Mouse (Mus musculus) neural tube, embryonic 10.5 days (tissue): ENCODE measurements around the gene Dnttip1.
"Not testable (repeated sequence)": the region's sequence is repeated elsewhere in the genome, so short reads cannot be mapped to it uniquely, and the experiment has no call there.

Source experiments
- DNase-seq: peaks from one replicate; pipeline ENCODE4 v3.0.0-alpha.2; 2017; ENCODE audit warnings: low spot score; ENCODE audit errors: extremely low spot score

The Dnttip1 gene

DNA sequence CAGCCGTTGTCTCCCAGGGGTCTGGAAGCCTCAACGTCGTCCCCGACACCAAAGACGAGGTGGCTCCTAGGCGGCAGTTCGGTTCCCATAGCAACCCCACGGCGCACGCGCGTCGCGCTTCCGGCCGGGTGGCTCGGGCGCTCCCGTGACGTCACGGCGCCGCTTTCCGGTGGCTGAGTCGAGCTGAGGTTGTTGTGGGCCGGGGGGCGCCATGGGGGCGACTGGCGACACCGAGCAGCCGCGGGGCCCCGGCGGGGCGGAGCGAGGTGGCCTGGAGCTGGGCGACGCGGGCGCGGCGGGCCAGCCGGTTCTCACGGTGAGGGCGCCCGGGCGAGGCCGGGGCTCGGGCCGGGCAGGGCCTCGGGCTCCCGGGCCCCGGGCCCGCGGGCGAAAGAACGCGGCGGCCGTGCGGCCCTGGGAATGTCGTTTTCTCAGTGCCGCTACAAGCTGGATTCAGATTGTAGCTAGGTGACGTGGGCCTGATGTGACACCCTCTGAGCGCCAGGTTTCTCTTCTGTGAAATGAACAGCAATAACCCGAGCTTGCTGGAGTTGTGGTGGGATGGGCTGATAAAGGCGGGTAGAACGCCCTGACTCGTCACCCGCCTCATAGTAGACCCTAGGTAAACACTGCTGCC, at the start of gene Dnttip1, which contains the start of gene Wfdc3:
Gene Dnttip1, plus strand, starts transcription at position 141 of the 637 bp plus-strand sequence.
Gene Wfdc3, minus strand, starts transcription at position 89 of the 637 bp plus-strand sequence.
- peak; percentile 96 for DNase-seq

DNA sequence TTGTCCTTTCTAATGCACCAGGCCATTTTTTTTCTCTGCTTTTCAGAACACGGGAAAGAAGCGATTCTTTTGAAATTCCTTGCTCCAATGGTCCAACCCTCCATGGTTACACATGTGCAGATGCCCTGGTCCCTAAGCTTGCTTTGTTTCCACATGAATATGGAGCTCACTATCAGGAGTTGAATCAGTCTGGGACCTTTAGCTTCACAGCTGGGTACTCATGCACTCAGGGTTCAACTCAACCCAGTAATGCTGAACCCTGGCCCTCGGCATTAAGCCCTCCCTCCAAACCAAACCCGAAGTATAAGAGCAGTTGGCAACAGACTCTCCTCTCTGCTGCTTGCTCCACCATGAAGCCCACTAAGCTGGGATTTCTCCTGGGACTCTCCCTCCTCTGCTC, 47.6 kb upstream of the Dnttip1 start, which contains the start of gene Spint4:
Gene Spint4, plus strand, starts transcription at position 301 of the 400 bp plus-strand sequence.
- no peak for DNase-seq

DNA sequence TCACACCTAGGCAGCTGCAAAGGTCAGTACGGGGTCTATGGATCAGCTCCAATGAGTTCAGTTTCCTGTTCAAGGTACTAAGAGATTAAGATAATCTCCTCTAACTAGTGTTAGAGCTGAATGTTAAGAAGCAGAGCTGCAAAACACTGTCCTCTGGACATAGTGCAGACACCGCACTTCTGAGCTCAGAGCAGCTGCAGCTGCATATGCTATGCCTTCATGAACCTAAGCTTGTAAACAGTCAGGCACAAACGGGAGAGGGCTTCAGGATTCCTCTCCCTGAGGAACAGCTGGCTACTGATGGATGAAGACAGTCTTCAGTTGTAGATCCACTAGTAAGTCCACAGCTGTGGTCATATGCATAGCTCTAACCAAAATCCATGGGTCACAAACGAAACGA, 44.8 kb upstream of the Dnttip1 start:
- no peak for DNase-seq

DNA sequence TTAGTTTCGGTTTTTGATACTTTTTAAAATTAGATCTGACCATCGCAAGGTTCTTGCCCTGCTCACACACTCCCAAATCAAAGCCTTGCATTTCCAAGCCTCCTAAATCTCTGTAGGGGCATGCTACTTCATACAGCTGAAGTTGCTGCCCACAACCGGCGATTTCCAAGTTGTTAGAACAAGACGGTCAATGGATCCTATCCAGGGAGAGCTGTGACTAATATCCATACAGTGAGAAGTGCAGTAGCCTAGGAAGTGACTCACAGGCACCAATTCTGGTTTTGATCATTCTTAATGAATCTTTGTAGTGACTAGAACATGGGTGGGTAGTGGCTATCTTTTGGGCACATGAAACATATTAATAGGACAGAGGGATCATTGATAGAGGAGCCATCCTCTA, 44.0 kb upstream of the Dnttip1 start:
- no peak for DNase-seq

DNA sequence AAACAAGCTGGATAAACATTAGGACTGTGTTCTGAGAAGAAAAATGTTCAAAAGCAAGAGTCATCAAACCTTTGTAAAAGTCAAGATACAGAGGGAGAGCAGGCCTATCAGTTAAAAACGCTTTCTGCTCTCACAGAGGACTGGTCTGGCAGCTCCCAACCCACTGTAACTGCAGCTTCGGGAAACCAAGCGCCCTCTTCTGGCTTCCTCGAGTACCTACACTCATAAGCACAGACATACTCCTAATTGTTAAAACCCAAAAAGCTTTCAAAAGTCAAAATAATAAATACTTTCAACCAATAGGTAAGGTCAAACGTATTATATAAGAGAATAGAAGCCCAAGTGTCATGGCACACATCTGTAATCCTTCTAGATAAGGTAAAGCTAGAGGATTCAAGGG, 41.5 kb upstream of the Dnttip1 start:
- DNase-seq, result no peak

DNA sequence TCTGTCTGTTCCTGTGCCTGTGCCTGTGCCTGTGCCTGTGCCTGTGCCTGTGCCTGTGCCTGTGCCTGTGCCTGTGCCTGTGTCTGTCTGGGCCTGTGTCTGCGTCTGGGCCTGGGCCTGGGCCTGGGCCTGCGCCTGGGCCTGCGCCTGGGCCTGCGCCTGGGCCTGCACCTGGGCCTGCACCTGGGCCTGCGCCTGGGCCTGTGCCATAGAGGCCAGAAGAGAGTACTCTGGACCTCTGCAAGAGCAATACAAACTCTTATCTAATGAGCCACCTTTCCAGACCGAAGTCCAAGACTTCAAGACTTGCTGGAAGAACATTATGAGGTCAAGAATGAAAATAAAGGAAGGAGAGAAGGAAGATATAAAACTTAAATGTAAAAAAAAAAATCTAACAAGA, 40.5 kb upstream of the Dnttip1 start:
- DNase-seq, result no peak

DNA sequence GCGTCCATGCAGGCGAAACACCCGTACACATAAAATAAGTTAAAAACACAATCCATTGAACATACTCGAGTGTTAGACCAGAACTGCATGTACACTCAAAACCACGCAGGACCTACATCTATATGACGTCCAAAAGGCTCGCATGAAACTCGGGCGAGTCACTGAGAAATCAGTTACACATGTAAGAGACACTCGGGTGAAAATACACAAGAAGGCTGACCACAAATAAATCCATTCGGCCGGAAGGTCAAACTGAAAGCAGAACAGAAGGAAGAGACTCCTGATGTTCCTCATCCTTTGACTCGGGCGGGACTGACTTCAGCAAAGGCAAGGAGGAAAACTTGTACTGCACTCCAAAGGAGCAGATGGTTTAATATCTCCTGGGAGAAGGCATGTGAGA, 39.8 kb upstream of the Dnttip1 start:
- no peak for DNase-seq

DNA sequence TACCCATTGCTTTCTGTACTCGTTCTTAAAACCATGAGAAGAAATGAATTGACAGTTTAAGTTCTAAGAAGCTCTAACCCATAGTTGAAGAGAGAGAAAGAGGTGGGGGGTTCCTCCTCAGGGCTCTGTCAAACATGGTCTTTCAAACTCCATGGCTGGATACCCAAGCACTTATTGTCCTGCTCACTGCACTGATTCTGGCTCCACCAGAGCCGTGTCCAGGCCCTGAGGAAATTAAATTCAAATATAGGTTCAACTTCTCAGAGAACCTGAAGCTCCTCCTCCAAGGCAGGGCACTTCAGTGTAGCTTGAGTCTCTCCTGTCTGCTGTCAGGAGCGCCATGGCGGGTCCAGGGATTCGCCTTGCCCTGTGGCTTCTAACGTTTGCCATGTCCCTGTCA, 30.8 kb upstream of the Dnttip1 start, which contains the start of gene Spint5:
Gene Spint5, plus strand, starts transcription at position 301 of the 400 bp plus-strand sequence.
- no peak for DNase-seq

DNA sequence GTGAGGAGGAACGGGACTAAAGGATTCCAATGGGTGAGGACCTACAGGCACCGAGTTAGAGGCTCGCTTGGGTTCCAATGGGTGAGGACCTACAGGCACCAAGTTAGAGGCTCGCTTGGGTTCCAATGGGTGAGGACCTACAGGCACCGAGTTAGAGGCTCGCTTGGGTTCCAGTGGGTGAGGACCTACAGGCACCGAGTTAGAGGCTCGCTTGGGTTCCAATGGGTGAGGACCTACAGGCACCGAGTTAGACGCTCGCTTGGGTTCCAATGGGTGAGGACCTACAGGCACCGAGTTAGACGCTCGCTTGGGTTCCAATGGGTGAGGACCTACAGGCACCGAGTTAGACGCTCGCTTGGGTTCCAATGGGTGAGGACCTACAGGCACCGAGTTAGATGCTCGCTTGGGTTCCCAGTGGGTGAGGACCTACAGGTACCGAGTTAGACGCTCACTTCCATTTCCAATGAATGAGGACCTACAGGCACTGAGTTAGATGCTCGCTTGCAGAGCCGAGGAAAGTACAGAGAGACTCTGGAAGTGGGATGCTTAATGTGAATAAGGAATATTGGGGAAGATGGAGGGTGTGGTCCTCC, 29.5 kb upstream of the Dnttip1 start:
- not testable (repeated sequence) for DNase-seq

DNA sequence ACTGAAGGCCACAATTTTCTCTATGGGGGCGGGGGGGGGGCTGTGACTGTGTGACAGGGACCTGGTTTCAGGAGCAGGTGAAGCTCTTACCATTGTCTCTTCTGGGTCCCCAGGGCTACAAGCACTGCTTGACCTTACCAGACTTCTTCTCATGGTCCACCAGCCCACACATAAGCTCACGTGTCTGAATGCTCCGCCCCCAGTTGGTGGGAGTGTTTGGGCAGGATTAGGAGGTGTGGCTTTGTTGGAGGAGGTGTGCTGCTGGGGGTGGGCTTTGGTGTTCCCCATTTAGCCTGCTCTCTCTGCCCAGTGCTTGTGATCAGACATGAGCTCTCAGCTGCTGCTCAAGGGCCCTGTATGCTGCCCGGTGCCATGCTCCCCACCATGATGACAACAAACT, 22.5 kb upstream of the Dnttip1 start:
- no peak for DNase-seq

DNA sequence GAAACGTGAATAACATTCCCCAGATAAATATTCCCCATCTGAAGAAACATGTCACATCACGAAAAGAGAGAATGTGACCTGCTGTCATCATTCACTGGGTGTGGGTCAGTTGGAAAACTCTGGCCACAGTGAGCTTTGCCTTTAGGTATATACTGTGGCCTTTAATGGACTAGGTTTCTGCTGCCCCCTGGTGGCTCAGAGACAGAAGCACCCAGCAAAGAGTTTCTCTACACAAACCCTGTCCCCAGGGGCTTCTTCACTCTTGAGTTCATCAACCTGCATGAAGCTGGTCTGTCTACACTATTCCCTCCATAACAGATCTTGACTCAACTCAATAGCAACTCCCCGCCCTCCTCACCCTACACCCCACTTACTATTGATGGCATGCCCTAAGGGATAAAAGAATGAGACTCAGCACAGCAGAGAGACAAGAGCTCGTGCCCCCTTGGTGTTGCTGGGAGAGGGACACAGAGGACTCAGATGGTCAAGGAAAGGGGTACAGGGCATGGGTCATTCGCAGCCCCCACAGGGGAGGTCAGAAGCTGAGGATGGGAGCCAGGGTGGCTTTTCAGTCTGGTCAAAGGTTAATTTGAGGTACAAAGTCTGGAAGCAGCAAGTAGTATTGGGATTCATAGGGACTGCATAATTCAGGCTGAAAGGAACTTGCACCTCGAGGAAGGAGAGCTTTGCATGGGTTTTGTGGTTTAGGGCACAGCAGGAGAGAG, 19.7 kb upstream of the Dnttip1 start:
- peak; percentile 62 for DNase-seq

DNA sequence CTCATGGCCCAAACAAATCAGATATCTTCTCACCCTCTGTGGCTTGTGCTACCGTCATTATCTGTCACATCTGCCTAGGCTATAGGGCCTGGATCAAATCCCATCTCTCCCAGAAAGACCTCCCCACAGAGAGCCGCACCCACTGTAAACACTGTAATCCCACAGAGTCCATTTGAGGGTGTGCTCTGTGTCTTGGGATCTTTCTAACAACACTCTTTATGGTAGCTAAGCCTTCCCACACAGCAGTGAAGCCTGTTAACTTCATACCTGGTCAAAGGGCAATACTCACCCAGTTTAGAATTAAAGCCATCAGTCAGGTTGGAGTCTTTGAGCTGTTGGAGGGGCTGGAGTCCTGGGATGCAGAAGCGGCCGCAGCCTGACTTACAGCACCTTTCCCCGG, 14.1 kb upstream of the Dnttip1 start:
- no peak for DNase-seq

DNA sequence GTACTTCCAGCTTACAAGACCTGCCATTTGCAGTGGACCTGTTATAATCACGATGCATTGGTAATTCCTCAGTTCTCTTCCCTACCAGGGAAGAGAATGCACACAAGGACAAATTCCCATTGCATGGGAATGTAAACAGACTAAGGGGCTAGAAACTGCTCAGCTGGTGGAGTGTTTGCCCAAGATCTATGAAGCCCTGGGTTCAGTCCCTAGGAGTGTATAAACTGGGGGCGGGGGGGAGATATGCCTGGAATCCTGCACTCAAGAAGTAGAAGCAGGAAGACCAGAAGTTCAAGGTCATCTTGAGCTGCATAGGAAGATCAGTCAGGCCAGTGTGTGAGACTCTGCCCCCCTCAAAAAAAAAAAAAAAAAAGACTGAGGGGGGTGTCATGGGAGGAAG, 12.5 kb upstream of the Dnttip1 start:
- DNase-seq, result no peak

DNA sequence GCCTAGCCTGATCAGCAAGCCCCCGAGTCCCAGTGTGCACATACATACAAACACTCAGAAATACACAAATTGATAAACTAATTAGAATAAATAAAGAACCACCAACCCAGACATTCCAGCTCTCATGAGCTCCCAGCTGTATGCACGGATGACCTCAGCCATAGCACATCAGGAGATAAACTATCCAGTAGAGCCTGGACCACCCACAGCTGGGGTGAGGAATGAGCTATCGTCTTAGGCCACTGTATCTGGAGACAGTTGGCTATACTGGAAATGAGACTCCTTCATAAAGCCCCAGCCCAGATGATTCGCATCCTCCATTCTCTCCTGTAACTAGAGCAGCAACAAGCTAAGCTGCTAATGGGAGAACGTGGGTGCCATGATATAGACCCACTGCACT, 10.9 kb upstream of the Dnttip1 start:
- DNase-seq, result no peak

DNA sequence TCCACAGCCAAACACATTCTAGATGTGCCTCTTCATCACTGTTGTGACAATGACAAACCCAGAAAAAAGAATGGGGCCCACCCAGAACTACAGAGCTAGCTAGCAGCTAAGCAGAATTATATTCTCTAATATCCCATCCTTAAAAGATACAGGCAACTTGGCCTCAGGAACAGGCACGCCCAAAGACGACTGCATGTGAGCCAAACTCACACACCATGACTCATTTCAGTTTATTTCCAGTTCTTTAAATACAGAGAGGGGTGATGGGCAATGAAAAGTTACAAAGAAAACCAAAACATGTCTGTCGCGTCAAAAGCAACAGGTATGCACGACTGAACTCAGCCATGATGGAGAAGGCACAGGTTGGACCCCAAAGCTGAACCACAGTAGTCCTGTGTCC, 10.3 kb upstream of the Dnttip1 start:
- DNase-seq, result no peak

DNA sequence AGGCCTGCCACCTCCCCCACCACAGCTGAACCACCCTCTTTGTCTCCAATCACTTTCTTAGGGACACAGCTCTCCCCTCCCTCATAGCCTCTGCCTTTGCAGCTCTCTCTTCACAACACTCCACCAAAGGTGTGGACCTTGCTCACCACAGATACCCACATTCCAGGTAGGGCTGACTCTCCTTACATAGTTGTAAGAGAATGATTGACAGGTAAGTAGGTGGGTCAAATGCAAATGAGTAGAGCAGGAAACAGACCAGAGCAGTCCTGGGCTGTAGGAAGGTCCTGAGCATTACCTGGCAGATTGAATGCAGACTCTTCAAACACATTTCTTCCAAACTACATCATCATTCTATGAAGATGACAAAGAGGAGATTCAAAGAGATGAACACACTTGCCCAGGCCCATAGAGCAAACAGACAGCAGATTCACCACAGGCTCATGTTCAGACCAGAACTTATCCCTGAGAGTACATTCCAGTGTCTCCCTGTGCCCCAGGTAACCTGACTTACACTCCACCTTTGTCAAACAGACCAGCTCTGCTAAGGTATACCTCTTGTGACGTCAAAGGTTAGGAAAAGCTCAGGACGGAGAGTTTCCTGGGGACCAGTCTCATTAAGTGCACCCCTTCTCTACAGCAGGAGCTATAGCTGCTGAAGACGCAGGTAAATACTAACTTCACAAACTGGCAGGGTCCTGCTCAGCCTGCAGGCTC, 8.2 kb upstream of the Dnttip1 start:
- DNase-seq, result no peak

DNA sequence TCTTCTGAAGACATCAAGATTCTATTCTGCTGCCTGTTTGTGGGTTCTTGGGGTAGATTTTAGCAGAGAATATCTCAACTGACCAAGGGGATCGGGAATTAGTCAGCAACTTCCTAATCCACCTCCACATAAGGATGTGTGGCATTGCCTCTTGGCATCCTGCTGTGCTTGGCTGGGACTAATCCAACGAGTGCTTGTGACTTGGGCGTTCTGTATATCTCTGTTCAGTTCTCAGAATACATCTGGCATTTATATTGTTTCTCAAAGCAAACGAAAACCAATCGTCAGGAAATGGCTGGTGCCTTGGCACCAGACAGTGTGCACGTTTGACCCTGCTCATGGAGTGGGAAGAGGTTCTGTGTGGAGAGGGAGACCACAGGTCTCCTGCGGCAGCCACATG, 5.9 kb upstream of the Dnttip1 start:
- no peak for DNase-seq

DNA sequence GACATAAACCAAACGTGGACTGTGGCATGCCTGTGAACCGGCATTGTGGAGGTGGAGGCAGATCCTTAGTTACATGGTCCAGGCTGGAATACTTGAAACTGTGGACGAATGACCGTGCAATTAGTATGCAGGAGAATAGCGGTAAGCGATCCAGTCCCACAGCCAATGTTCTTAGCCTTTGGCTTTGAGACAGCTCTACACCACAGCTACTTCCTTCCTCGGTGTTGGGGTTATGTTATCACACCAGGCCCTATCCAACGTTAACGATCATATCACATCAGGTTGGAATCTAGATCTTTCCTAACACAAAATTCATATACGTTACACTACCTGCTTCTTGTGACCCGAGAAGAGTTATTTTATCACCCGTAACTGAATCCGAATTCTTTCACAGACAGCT, 796 bp upstream of the Dnttip1 start:
- DNase-seq, result no peak

DNA sequence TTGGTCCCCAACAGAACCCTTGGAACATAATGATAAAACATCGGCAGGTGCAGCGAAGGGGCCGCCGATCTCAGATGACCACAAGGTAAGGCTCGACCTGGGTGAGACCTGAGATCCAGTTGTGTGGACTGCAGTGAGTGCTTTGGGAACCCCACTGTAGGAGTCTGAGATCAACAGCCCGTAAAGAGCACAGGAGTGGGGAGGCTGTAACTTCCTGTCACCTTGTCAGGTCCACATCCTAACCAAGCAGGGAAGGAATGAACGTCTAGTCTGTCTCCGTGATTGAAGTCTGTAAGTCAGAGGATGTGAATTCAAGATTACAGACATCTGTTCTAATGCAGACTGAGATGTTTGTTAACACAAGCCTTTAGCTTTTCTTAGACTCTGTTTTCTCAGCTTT, 910 bp downstream of the Dnttip1 start:
- no peak for DNase-seq

DNA sequence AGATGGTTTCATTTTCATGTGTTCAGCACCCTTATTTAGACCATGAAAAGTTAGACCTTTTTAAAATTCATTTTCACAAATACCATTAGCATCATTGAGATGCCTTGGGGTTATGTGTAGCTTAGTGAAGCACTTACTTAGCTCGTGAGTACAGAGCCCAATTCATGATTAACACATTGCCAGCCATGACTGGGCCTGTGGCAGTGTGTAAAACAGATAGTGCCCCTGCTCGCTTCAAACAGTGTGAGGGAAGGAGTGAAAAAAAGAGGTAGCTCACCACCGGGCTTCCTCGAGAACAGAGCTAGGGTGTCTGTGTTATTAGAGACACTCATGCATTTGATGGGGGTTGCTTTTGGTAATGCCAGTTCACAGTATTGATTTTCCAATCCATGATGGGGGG, 2.4 kb downstream of the Dnttip1 start:
- DNase-seq, result no peak

DNA sequence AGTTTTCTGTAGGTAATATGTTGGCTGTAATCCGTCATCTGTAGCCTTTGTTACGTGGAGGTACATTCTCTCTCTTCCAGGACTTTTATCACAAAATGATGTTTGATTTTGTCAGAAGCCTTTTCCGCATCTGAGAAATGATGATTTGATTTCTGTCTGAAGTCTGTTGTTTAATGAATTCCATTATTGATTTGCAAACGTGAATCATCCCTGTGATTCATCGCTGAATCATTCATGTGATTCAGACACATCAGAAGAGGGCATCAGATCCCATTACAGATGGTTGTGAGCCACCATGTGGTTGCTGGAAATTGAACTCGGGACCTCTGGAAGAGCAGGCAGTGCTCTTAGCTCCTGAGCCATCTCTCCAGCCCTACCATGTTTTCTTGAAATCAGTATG, 3.2 kb downstream of the Dnttip1 start:
- no peak for DNase-seq

DNA sequence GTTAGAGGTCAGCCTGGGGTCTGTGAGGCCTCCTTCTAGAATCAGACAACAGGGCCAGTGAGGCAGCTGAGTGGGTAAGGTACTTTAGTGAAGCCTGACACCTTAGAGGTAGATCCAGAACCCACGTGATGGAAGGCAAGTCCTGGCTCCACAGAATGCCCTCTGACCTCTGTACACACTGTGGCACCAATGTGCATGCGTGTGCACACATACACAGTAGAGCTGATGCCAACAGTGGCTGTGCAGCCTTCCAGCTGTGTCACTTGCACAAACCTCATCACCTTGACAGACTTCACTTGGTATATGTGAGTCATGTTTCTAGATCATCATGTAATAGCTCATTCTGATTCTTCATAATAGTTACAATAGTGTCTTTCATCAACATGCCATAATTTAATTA, 6.7 kb downstream of the Dnttip1 start:
- DNase-seq, result no peak
